Mouse (Mus musculus): ENCODE measurements around the gene Obp1b. TPM values are rescaled to one million over a fixed set of nuclear protein-coding genes. Genes with fewer than 3 reads are reported as not detected.
"Not testable (repeated sequence)": the region's sequence is repeated elsewhere in the genome, so short reads cannot be mapped to it uniquely, and the experiment has no call there.

The Obp1b gene
- not detected for polyA plus RNA-seq (2017; shearing (Covaris generic))

GRCm38 (mm10) chrX:78186477-78186876, at the start of gene Obp1b:
Obp1b (plus strand) TSS chrX:78186777.
- not testable (repeated sequence) for ATAC-seq

DNA sequence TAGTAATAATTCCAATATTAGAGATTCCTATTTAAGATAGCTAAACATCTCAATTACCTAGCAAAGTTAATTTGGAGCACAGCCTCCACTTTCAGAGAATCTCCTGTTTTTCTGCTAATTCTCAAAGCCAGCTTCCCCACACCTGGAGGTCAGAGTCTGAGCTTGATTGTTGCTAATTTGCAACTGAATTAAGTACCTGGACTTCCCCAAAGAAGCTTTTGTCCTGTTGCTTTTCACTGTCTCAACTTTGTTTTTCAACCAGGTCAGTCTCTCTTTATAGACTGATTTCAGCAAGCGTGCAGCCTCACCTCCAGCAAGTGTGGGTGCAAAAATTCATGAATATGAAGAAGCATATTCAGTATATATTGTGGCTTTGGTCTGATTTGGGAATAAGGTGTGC, 15.6 kb downstream of the Obp1b start:
- ATAC-seq: not testable (repeated sequence)

- ATAC-seq: no peak
Observed at GRCm38 (mm10) chrX:78202829-78203228, 16.3 kb downstream of the Obp1b start.

Other genes with a start within 250 kb of the Obp1b start
- gene Obp1a, start 95.4 kb upstream of the Obp1b start, polyA plus RNA-seq (2017; shearing (Covaris generic)): not detected
- not detected for gene Gm5938, start 61.3 kb upstream of the Obp1b start, polyA plus RNA-seq (2017; shearing (Covaris generic))
- gene Gm14743, start 59.1 kb downstream of the Obp1b start, polyA plus RNA-seq (2017; shearing (Covaris generic)): not detected
- gene 4930480E11Rik, start 182.9 kb downstream of the Obp1b start, polyA plus RNA-seq (2017; shearing (Covaris generic)): not detected